In the genomic region with DNA sequence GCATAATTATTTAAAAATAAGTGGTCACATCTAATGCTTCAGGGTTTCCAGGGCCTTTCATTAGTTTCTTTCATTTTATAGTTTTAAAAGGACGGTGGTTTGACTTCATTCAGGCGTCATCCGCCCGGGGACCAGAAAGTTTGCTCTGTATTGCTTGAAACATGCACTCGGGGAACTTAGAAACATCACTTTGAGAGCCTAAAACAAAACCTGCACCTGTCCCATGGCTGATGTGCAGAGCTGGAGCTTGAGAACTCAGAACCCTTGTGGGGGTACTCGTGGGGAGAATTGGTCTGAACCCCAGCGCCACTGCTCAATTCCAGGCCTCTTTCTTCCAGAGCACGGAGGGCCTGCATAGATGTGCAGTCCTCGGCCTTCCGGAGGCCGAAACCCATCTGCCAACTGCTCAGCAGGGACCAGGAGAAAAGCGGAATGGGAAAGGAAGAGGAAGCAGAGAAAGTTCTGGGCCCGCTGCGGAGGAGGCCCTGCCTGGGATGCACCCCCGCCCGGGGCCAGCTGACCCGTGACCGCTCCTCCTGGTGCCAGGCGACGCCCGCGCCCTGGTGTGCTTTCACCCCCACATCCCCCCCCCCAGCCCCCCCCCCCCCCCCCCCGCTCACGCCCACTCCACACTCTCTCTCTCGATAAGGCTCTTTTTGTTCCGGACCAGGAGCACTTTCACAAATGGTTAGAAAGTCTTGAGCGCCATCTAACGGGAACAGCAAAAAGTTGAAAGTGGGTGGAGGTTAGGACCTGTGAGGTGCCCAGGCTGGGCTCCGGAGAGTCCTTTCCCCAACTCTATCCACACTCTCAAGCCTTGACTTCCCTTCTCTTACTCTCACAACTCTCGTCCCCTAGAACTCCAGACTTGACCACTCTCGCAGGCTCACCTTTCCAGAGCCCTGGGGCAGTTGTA, we compare ENCODE assay signal across 8 mouse cellular contexts. TPM values are rescaled to one million over a fixed set of nuclear protein-coding genes. Genes with fewer than 3 reads are reported as not detected.
DNase-seq lines count a peak whose midpoint lies in the region; ATAC-seq and TF ChIP-seq lines count a peak whose summit lies in the region.

No protein-coding gene starts in this region.

- WGBS in forebrain, embryonic 10.5 days = 2% methylated on average over 29 of the region's 31 CpGs
- WGBS in hindbrain, embryonic 16.5 days = 1% methylated on average over 25 of the region's 31 CpGs
- WGBS in midbrain, embryonic 13.5 days = under 1% methylated on average over 28 of the region's 31 CpGs

- H3K36me3 ChIP-seq in forebrain, embryonic 10.5 days (replicated peaks) = 0 out of 2 replicates have a peak, but pooled peaks cover 6% of the 10 kb centered on the region
- no peaks in the 10 kb centered on the region for H3K36me3 ChIP-seq in hindbrain, embryonic 16.5 days (ENCODE audit: control insufficient read depth, insufficient read depth, low read length)
- no peaks in the 10 kb centered on the region for H3K36me3 ChIP-seq in midbrain, embryonic 13.5 days

- H3K9me3 ChIP-seq in forebrain, embryonic 10.5 days = no peaks in the 10 kb centered on the region
- no peaks in the 10 kb centered on the region for H3K9me3 ChIP-seq in hindbrain, embryonic 16.5 days (ENCODE audit: control insufficient read depth, low read length)
- no peaks in the 10 kb centered on the region for H3K9me3 ChIP-seq in midbrain, embryonic 13.5 days

- ATAC-seq in hindbrain, embryonic 16.5 days = peak; percentile 74
- ATAC-seq in midbrain, embryonic 13.5 days = peak; percentile 64

- peaks cover 98% of the 10 kb centered on the region for H3K27me3 ChIP-seq in forebrain, embryonic 10.5 days (ENCODE audit: poor library complexity, severe bottlenecking)
- peaks cover 4% of the 10 kb centered on the region; the same call in 1 of the 2 replicates for H3K27me3 ChIP-seq in hindbrain, embryonic 16.5 days (replicated peaks; ENCODE audit: control insufficient read depth, insufficient read depth, low read length)
- H3K27me3 ChIP-seq in midbrain, embryonic 13.5 days = peaks cover 3% of the 10 kb centered on the region; the same call in 1 of the 2 replicates

- peak; percentile 33 for DNase-seq in gastrocnemius, adult 2 months
- no peak for DNase-seq in gastrocnemius, postnatal 4 days (ENCODE audit: low spot score in 2 of 2)
- DNase-seq in forebrain, embryonic 10.5 days (ENCODE audit: extremely low spot score, low spot score) = peak; percentile 77
- DNase-seq in left cerebral cortex, postnatal 4 days = peak; percentile 81
- DNase-seq in c-Kit-positive CD71-positive TER-119-positive erythroid progenitor cells, embryonic 14.5 days (ENCODE audit: low spot score) = no peak

- H3K4me2 ChIP-seq in hindbrain, embryonic 16.5 days (ENCODE audit: low read length) = peak overlapping the region; percentile 81
- peak overlapping the region; percentile 72 for H3K4me2 ChIP-seq in midbrain, embryonic 13.5 days (replicated peaks)

- no peaks in the 10 kb centered on the region for H3K4me1 ChIP-seq in bone marrow macrophage, adult 2 months (ENCODE audit: control insufficient read depth, insufficient read depth, low read length)
- H3K4me1 ChIP-seq in forebrain, embryonic 10.5 days = peaks cover 65% of the 10 kb centered on the region
- H3K4me1 ChIP-seq in hindbrain, embryonic 16.5 days (ENCODE audit: control insufficient read depth, insufficient read depth, low read depth, low read length) = peaks cover 15% of the 10 kb centered on the region
- peaks cover 61% of the 10 kb centered on the region for H3K4me1 ChIP-seq in midbrain, embryonic 13.5 days (replicated peaks)

- peak overlapping the region; percentile 68; the same call in 1 of the 2 replicates for H3K9ac ChIP-seq in hindbrain, embryonic 16.5 days (ENCODE audit: low read depth, low read length)
- H3K9ac ChIP-seq in midbrain, embryonic 13.5 days (replicated peaks) = peak overlapping the region; percentile 87

- peak; percentile 50 for TF ChIP-seq CTCF in gastrocnemius, adult 2 months (IDR thresholded peaks at IDR 0.05)
- no peak for TF ChIP-seq CTCF in bone marrow macrophage, adult 2 months (IDR thresholded peaks at IDR 0.05; ENCODE audit: low read depth, low read length)

- H3K4me3 ChIP-seq in gastrocnemius, adult 2 months = peak overlapping the region; percentile 67
- H3K4me3 ChIP-seq in bone marrow macrophage, adult 2 months (ENCODE audit: insufficient read depth, low read length) = peak overlapping the region; percentile 49; the same call in 1 of the 2 replicates
- peak overlapping the region; percentile 61 for H3K4me3 ChIP-seq in forebrain, embryonic 10.5 days
- peak overlapping the region; percentile 50 for H3K4me3 ChIP-seq in hindbrain, embryonic 16.5 days (ENCODE audit: low read length)
- peak overlapping the region; percentile 59 for H3K4me3 ChIP-seq in midbrain, embryonic 13.5 days (replicated peaks)

- intact Hi-C loops in gastrocnemius, adult 2 months (cut with DNase I) = no loop called here
- intact Hi-C loops in left cerebral cortex, postnatal 4 days (cut with DNase I) = loop anchor here (5.0 kb wide), 1 partner anchor 1442 kb away; no protein-coding TSS in a partner anchor

- H3K27ac ChIP-seq in gastrocnemius, adult 2 months = no peak overlapping the region
- no peak overlapping the region for H3K27ac ChIP-seq in bone marrow macrophage, adult 2 months (ENCODE audit: insufficient read depth, low read depth, low read length)
- H3K27ac ChIP-seq in forebrain, embryonic 10.5 days = peak overlapping the region; percentile 95
- H3K27ac ChIP-seq in hindbrain, embryonic 16.5 days (ENCODE audit: low read depth, low read length) = peak overlapping the region; percentile 64; the same call in 1 of the 2 replicates
- peak overlapping the region; percentile 90 for H3K27ac ChIP-seq in midbrain, embryonic 13.5 days

- TF ChIP-seq POLR2A in bone marrow macrophage, adult 2 months (IDR thresholded peaks at IDR 0.05; ENCODE audit: borderline replicate concordance, low read depth, low read length) = no peak

RNA-seq across cellular contexts. Expression of gene Pou3f3, which starts 18.7 kb away (rescaled TPM):
- total RNA-seq in gastrocnemius, adult 2 months (2021) = not detected
- total RNA-seq in gastrocnemius, postnatal 4 days (2021) = under 1 TPM in 1 of 2 experiments, not detected in 1; 0.05 TPM
- not detected in 2 replicates for polyA plus RNA-seq in bone marrow macrophage, adult 2 months (2012; ENCODE audit: insufficient read depth, insufficient read length, missing spikeins)
- 13.4 and 14.4 TPM in 2 replicates for polyA plus RNA-seq in forebrain, embryonic 10.5 days (2016; fragmentation: Nextera tagmentation; extraction: Ambion mirVana)
- polyA plus RNA-seq in hindbrain, embryonic 16.5 days (2015; fragmentation: Nextera tagmentation; extraction: Ambion mirVana) = 8.4 and 9.5 TPM in 2 replicates
- 100 to 1,000 TPM; 102 to 123 TPM for total RNA-seq in left cerebral cortex, postnatal 4 days (2021)
- 28.2 and 28.4 TPM in 2 replicates for polyA plus RNA-seq in midbrain, embryonic 13.5 days (2015; fragmentation: Nextera tagmentation; extraction: Ambion mirVana)

Comparison
In these comparisons a context has a peak if more than half of its experiments do, and no peak if none do; other contexts are left out.
1. DNase-seq: peak in gastrocnemius, adult 2 months (single experiment), forebrain, embryonic 10.5 days (single experiment) and left cerebral cortex, postnatal 4 days (single experiment); none in gastrocnemius, postnatal 4 days (0 of 2) and c-Kit-positive CD71-positive TER-119-positive erythroid progenitor cells, embryonic 14.5 days (single experiment).
2. H3K27ac ChIP-seq: peak in forebrain, embryonic 10.5 days (single experiment), hindbrain, embryonic 16.5 days (single experiment) and midbrain, embryonic 13.5 days (single experiment); none in gastrocnemius, adult 2 months (single experiment) and bone marrow macrophage, adult 2 months (single experiment).
3. Peak in every context shown above with its lines, with median percentiles within 50 percentile points of each other: H3K4me3 ChIP-seq.